Comparison of ENCODE assay signal across 23 mouse cellular contexts in the genomic region with DNA sequence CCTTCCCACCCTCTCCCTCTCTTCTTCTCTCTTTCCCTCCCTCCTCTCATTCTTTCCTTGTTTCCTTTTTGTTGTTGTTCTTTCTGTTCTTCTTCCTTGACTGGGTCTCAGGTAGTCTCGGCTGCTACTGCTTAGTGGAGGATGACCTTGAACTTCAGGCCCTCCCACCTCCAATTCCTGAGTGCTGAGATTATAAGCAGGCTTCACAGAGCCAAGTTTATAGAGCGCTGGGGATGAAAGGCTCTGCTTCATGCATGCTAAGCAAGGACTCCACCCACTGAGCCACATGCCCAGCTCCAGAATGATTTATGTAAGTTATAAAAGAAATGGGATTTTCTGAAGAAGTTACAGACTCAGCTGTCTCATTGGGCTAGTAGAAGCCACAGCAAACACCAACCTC.
"Had no signal": no experiment of that assay in that cellular context is flagged by ENCODE, and none has a peak within 500 bp of the region (broad histone marks: within the 10 kb centered on the region; RNA-seq: fewer than 3 reads in every experiment).

No protein-coding gene starts in this region.

- H3K36me3 ChIP-seq: heart, embryonic 13.5 days; heart, embryonic 15.5 days; hindbrain, embryonic 13.5 days; hindbrain, embryonic 15.5 days; limb, embryonic 13.5 days; limb, embryonic 15.5 days; liver, embryonic 12.5 days had no signal

- H3K27ac ChIP-seq: heart, adult 2 months; heart, embryonic 13.5 days; heart, embryonic 15.5 days; hindbrain, embryonic 13.5 days; hindbrain, embryonic 15.5 days; hindbrain, postnatal 0 days; limb, embryonic 13.5 days; limb, embryonic 15.5 days; liver, embryonic 12.5 days; liver, embryonic 14.5 days had no signal

- H3K27me3 ChIP-seq: heart, embryonic 13.5 days; heart, embryonic 15.5 days; hindbrain, embryonic 13.5 days; hindbrain, embryonic 15.5 days; limb, embryonic 15.5 days; liver, embryonic 12.5 days had no signal

- ATAC-seq: forebrain, postnatal 0 days; hindbrain, postnatal 0 days; intestine, embryonic 16.5 days; liver, embryonic 12.5 days had no signal

- H3K4me3 ChIP-seq: heart, adult 2 months; heart, embryonic 13.5 days; heart, embryonic 15.5 days; hindbrain, embryonic 13.5 days; hindbrain, embryonic 15.5 days; limb, embryonic 13.5 days; limb, embryonic 15.5 days; liver, embryonic 12.5 days had no signal

- H3K9ac ChIP-seq: forebrain, postnatal 0 days; heart, embryonic 13.5 days; heart, embryonic 15.5 days; hindbrain, embryonic 13.5 days; hindbrain, embryonic 15.5 days; limb, embryonic 13.5 days; limb, embryonic 15.5 days; liver, embryonic 12.5 days; liver, embryonic 14.5 days had no signal

- H3K9me3 ChIP-seq: heart, embryonic 13.5 days; heart, embryonic 15.5 days; hindbrain, embryonic 13.5 days; hindbrain, embryonic 15.5 days; limb, embryonic 13.5 days; limb, embryonic 15.5 days; liver, embryonic 12.5 days had no signal

- H3K4me2 ChIP-seq: heart, embryonic 11.5 days; heart, embryonic 13.5 days; heart, embryonic 15.5 days; hindbrain, embryonic 13.5 days; hindbrain, embryonic 15.5 days; limb, embryonic 13.5 days; limb, embryonic 15.5 days; liver, embryonic 12.5 days had no signal

- DNase-seq: forebrain, postnatal 0 days; gastrocnemius, postnatal 14 days; gastrocnemius, postnatal 36 days; heart, adult 11 months; heart, adult 2 months; heart, postnatal 14 days; heart, postnatal 36 days; kidney, adult 18-20 months; kidney, postnatal 25 days; layer of hippocampus, adult 9-11 months; layer of hippocampus, postnatal 36 days; left cerebral cortex, postnatal 4 days had no signal

- H3K4me1 ChIP-seq: heart, embryonic 13.5 days; heart, embryonic 15.5 days; hindbrain, embryonic 13.5 days; limb, embryonic 15.5 days; liver, embryonic 12.5 days had no signal
